Mouse (Mus musculus): ENCODE measurements around the gene Mtln. TPM values are rescaled to one million over a fixed set of nuclear protein-coding genes. Genes with fewer than 3 reads are reported as not detected.

Gene Mtln
- polyA plus RNA-seq, 1 experiment from 2014 or later = 44.1 TPM

DNA sequence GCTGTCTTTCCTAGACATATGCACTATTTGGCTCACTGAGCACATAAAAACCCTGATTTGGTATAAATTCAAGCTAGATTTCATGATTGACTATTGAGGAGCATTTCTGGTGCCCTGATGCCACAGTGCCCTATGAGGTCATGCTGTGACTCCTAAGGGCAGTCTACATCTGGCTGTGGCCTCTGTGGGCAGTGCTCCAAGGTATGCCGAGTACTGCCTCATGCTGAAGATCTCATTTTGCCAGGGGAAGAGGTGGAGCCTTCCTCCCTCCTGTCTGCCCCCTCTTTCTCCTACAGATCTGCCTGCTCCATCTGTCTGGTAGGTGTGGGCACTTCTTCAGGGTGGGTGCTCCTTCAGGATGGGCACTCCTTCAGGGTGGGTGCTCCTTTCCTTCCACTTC, 42.9 kb downstream of the Mtln start:
- no peak overlapping the region for H3K4me3 ChIP-seq
- no peak overlapping the region for H3K4me2 ChIP-seq
- 68% methylated on average over 1 of the region's 1 CpGs for WGBS
- no peaks in the 10 kb centered on the region for H3K9me3 ChIP-seq
- H3K9ac ChIP-seq = no peak overlapping the region
- H3K36me3 ChIP-seq = 0 out of 2 replicates have a peak, but pooled peaks cover 3% of the 10 kb centered on the region
- H3K27ac ChIP-seq (replicated peaks) = no peak overlapping the region
- no peaks in the 10 kb centered on the region for H3K27me3 ChIP-seq
- ATAC-seq (ENCODE audit: low FRiP score, low read depth) = no peak
- H3K4me1 ChIP-seq (replicated peaks) = no peaks in the 10 kb centered on the region

- no peak for ATAC-seq (ENCODE audit: low FRiP score, low read depth)
- H3K4me2 ChIP-seq = no peak overlapping the region
- 67% methylated on average over 7 of the region's 7 CpGs for WGBS
Observed at GRCm38 (mm10) chr2:127748316-127748715, 44.0 kb downstream of the Mtln start.

GRCm38 (mm10) chr2:127742637-127743036, 49.7 kb downstream of the Mtln start:
- no peak overlapping the region for H3K27ac ChIP-seq (replicated peaks)
- H3K4me2 ChIP-seq = no peak overlapping the region
- no peaks in the 10 kb centered on the region for H3K27me3 ChIP-seq
- H3K9me3 ChIP-seq = no peaks in the 10 kb centered on the region
- H3K36me3 ChIP-seq = no peaks in the 10 kb centered on the region
- 93% methylated on average over 3 of the region's 3 CpGs for WGBS
- no peak overlapping the region for H3K9ac ChIP-seq
- no peak for ATAC-seq (ENCODE audit: low FRiP score, low read depth)
- no peak overlapping the region for H3K4me3 ChIP-seq
- no peaks in the 10 kb centered on the region for H3K4me1 ChIP-seq (replicated peaks)

More at GRCm38 (mm10) chr2:127748316-127748715, 44.0 kb downstream of the Mtln start:
- Histone ChIP-seq H3K36me3 (0 out of 2 replicates have a peak, but pooled peaks cover 3% of the 10 kb centered on the region), H3K27me3 (no peaks in the 10 kb centered on the region), H3K4me1 (replicated peaks) (no peaks in the 10 kb centered on the region), H3K9me3 (no peaks in the 10 kb centered on the region), H3K4me3 (no peak overlapping the region), H3K27ac (replicated peaks) (no peak overlapping the region), H3K9ac (no peak overlapping the region)

Other genes with a start within 250 kb of the Mtln start
- 7.1 and 7.2 TPM in 2 replicates for gene Zfp661, start 205.4 kb downstream of the Mtln start, polyA plus RNA-seq (2015; fragmentation: Nextera tagmentation; extraction: Ambion mirVana)
- gene Mrps5, start 205.3 kb downstream of the Mtln start, polyA plus RNA-seq (2015; fragmentation: Nextera tagmentation; extraction: Ambion mirVana) = 130 and 142 TPM in 2 replicates
- gene Mal, start 135.8 kb downstream of the Mtln start, polyA plus RNA-seq (2015; fragmentation: Nextera tagmentation; extraction: Ambion mirVana) = 2.9 and 4.8 TPM in 2 replicates
- 1.4 TPM in 2 replicates for gene Mall, start 62.6 kb downstream of the Mtln start, polyA plus RNA-seq (2015; fragmentation: Nextera tagmentation; extraction: Ambion mirVana)
- 14.2 and 16.8 TPM in 2 replicates for gene Nphp1, start 3.6 kb downstream of the Mtln start, polyA plus RNA-seq (2015; fragmentation: Nextera tagmentation; extraction: Ambion mirVana)
- 10.9 and 12.5 TPM in 2 replicates for gene Bub1, start 39.4 kb upstream of the Mtln start, polyA plus RNA-seq (2015; fragmentation: Nextera tagmentation; extraction: Ambion mirVana)
- gene Acoxl, start 46.4 kb upstream of the Mtln start, polyA plus RNA-seq (2015; fragmentation: Nextera tagmentation; extraction: Ambion mirVana) = 0.16 TPM in 1 of 2 replicates, not detected in the other

All from hindbrain, embryonic 15.5 days (tissue).